Mouse (Mus musculus) frontal cortex, postnatal 25 days (tissue): ENCODE data around the gene Tspan4.

Experiments used
- DNase-seq, 2 experiments: peaks; one replicate each; pipeline ENCODE4 v3.0.0; 2022; ENCODE audit warnings: low spot score in 2 of 2

The Tspan4 gene

GRCm38 (mm10) chr7:141508160-141508559 is 33.1 kb downstream of the Tspan4 start:
- DNase-seq = no peak

- DNase-seq = no peak
Measured at GRCm38 (mm10) chr7:141510196-141510595, 35.2 kb downstream of the Tspan4 start.

GRCm38 (mm10) chr7:141510681-141511191 is 35.7 kb downstream of the Tspan4 start:
- DNase-seq = no peak

- DNase-seq = no peak
Measured at GRCm38 (mm10) chr7:141517638-141518037, 42.6 kb downstream of the Tspan4 start.

GRCm38 (mm10) chr7:141518296-141518695 is 43.3 kb downstream of the Tspan4 start:
- DNase-seq = no peak

- DNase-seq = no peak
Measured at GRCm38 (mm10) chr7:141518926-141519325, 43.9 kb downstream of the Tspan4 start.

GRCm38 (mm10) chr7:141519795-141520194 is 44.8 kb downstream of the Tspan4 start:
- DNase-seq = no peak

- no peak for DNase-seq
Measured at GRCm38 (mm10) chr7:141523007-141523406, 48.0 kb downstream of the Tspan4 start.

- no peak for DNase-seq
Measured at GRCm38 (mm10) chr7:141524271-141524670, 49.2 kb downstream of the Tspan4 start.

GRCm38 (mm10) chr7:141524760-141525579 is 49.9 kb downstream of the Tspan4 start:
- peak; percentile 57 to 63 for DNase-seq

GRCm38 (mm10) chr7:141525580-141525925 is 50.5 kb downstream of the Tspan4 start:
- DNase-seq = no peak

- DNase-seq = no peak
Measured at GRCm38 (mm10) chr7:141535570-141535969, 60.5 kb downstream of the Tspan4 start.

- no peak for DNase-seq
Measured at GRCm38 (mm10) chr7:141538852-141539555, 64.0 kb downstream of the Tspan4 start.

GRCm38 (mm10) chr7:141539556-141540311 is 64.7 kb downstream of the Tspan4 start, which contains the start of gene Chid1:
Gene Chid1 (minus strand): TSS chr7:141539857.
- peak; percentile 91 to 93 for DNase-seq

GRCm38 (mm10) chr7:141540312-141541081 is 65.5 kb downstream of the Tspan4 start:
- DNase-seq = peak; percentile 43 to 61

GRCm38 (mm10) chr7:141541681-141542080 is 66.6 kb downstream of the Tspan4 start:
- DNase-seq = no peak

GRCm38 (mm10) chr7:141542588-141542987 is 67.5 kb downstream of the Tspan4 start:
- no peak for DNase-seq
